ENCODE assay signal across 9 mouse cellular contexts in genomic region chr7:130693800-130694193, GRCm38 (mm10).
A peak's percentile ranks its signal among the peaks of the same experiment; 100 is the strongest.
DNase-seq lines count a peak whose midpoint lies in the region; ATAC-seq and TF ChIP-seq lines count a peak whose summit lies in the region.
"Had no signal": no experiment of that assay in that cellular context is flagged by ENCODE, and none has a peak within 500 bp of the region (broad histone marks: within the 10 kb centered on the region; RNA-seq: fewer than 3 reads in every experiment).

No protein-coding gene starts in this region.

- no peaks in the 10 kb centered on the region for H3K9me3 ChIP-seq in kidney, postnatal 0 days (replicated peaks; ENCODE audit: low read length)
- no peaks in the 10 kb centered on the region for H3K9me3 ChIP-seq in hindbrain, embryonic 16.5 days (ENCODE audit: control insufficient read depth, low read length)
- no peaks in the 10 kb centered on the region for H3K9me3 ChIP-seq in neural tube, embryonic 12.5 days

- peaks cover 30% of the 10 kb centered on the region for H3K4me1 ChIP-seq in kidney, postnatal 0 days (replicated peaks; ENCODE audit: insufficient read depth, low read length)
- peaks cover 37% of the 10 kb centered on the region for H3K4me1 ChIP-seq in hindbrain, embryonic 16.5 days (ENCODE audit: control insufficient read depth, insufficient read depth, low read depth, low read length)
- H3K4me1 ChIP-seq in neural tube, embryonic 12.5 days = peaks cover 54% of the 10 kb centered on the region

- H3K36me3 ChIP-seq in kidney, postnatal 0 days (ENCODE audit: insufficient read depth, low read length) = no peaks in the 10 kb centered on the region
- H3K36me3 ChIP-seq in hindbrain, embryonic 16.5 days (ENCODE audit: control insufficient read depth, insufficient read depth, low read length) = no peaks in the 10 kb centered on the region
- no peaks in the 10 kb centered on the region for H3K36me3 ChIP-seq in neural tube, embryonic 12.5 days

- H3K9ac ChIP-seq in kidney, postnatal 0 days (ENCODE audit: low read depth, low read length) = peak overlapping the region; percentile 58; the same call in 1 of the 2 replicates
- H3K9ac ChIP-seq in hindbrain, embryonic 16.5 days (ENCODE audit: low read depth, low read length) = peak overlapping the region; percentile 96
- H3K9ac ChIP-seq in neural tube, embryonic 12.5 days = peak overlapping the region; percentile 94

- H3K27me3 ChIP-seq in kidney, postnatal 0 days (ENCODE audit: insufficient read depth, low read length) = no peaks in the 10 kb centered on the region
- no peaks in the 10 kb centered on the region for H3K27me3 ChIP-seq in hindbrain, embryonic 16.5 days (replicated peaks; ENCODE audit: control insufficient read depth, insufficient read depth, low read length)
- H3K27me3 ChIP-seq in neural tube, embryonic 12.5 days (replicated peaks) = no peaks in the 10 kb centered on the region
- H3K27me3 ChIP-seq: Patski had no signal

- peak; percentile 65 for ATAC-seq in kidney, postnatal 0 days (replicated peaks; ENCODE audit: low FRiP score, low read depth)
- peak; percentile 14; the same call in 1 of the 2 replicates for ATAC-seq in hindbrain, embryonic 16.5 days
- ATAC-seq in neural tube, embryonic 12.5 days (ENCODE audit: low FRiP score, low read depth) = 0 out of 2 replicates have a peak, but pooled peaks have one; percentile 8
- ATAC-seq: Patski had no signal

- peak; percentile 68 for DNase-seq in kidney, postnatal 0 days (ENCODE audit: low spot score)
- no peak for DNase-seq in kidney, adult 18-20 months
- peak; percentile 62 for DNase-seq in cerebellum, postnatal 36 days
- DNase-seq in adipocyte (ENCODE audit: low spot score) = no peak
- no peak for DNase-seq in lung, postnatal 25 days (ENCODE audit: low spot score)
- DNase-seq in frontal cortex, postnatal 25 days (ENCODE audit: low spot score in 2 of 2) = no peak

- 0 out of 2 replicates have a peak overlapping the region, but pooled peaks have one; percentile 85 for H3K27ac ChIP-seq in kidney, postnatal 0 days
- H3K27ac ChIP-seq in hindbrain, embryonic 16.5 days (ENCODE audit: low read depth, low read length) = peak overlapping the region; percentile 97
- H3K27ac ChIP-seq in neural tube, embryonic 12.5 days = peak overlapping the region; percentile 97

- 14% methylated on average over 11 of the region's 11 CpGs for WGBS in kidney, postnatal 0 days
- WGBS in hindbrain, embryonic 16.5 days = 12% methylated on average over 11 of the region's 11 CpGs
- WGBS in neural tube, embryonic 12.5 days = 23% methylated on average over 11 of the region's 11 CpGs

- peak; percentile 17; the same call in 1 of the 2 replicates for TF ChIP-seq CTCF in kidney, postnatal 0 days (IDR thresholded peaks at IDR 0.05; ENCODE audit: low read depth)

- peak overlapping the region; percentile 72 for H3K4me2 ChIP-seq in kidney, postnatal 0 days (ENCODE audit: low read length)
- peak overlapping the region; percentile 76 for H3K4me2 ChIP-seq in hindbrain, embryonic 16.5 days (ENCODE audit: low read length)
- H3K4me2 ChIP-seq in neural tube, embryonic 12.5 days (replicated peaks) = peak overlapping the region; percentile 80

- peak overlapping the region; percentile 56 for H3K4me3 ChIP-seq in kidney, postnatal 0 days (replicated peaks; ENCODE audit: low read depth, low read length)
- peak overlapping the region; percentile 80 for H3K4me3 ChIP-seq in hindbrain, embryonic 16.5 days (ENCODE audit: low read length)
- peak overlapping the region; percentile 80 for H3K4me3 ChIP-seq in neural tube, embryonic 12.5 days

Comparison
In these comparisons a context has a peak if more than half of its experiments do, and no peak if none do; other contexts are left out.
1. DNase-seq: peak in kidney, postnatal 0 days (single experiment) and cerebellum, postnatal 36 days (2 of 2); none in kidney, adult 18-20 months (single experiment), adipocyte (single experiment), lung, postnatal 25 days (single experiment) and frontal cortex, postnatal 25 days (0 of 2).
2. ATAC-seq: peak in every context shown above with its lines; median percentile 65 in kidney, postnatal 0 days; 14 in hindbrain, embryonic 16.5 days; 8 in neural tube, embryonic 12.5 days.
3. Peak in every context shown above with its lines, with median percentiles within 50 percentile points of each other: H3K27ac ChIP-seq, H3K4me2 ChIP-seq, H3K4me3 ChIP-seq and H3K9ac ChIP-seq.